Mouse (Mus musculus): ENCODE data around the gene Bmi1. TPM values are rescaled to one million over a fixed set of nuclear protein-coding genes. Genes with fewer than 3 reads are reported as not detected.

Gene Bmi1
- polyA plus RNA-seq, 1 experiment: not detected

- Histone ChIP-seq H3K4me1 (ENCODE audit: control insufficient read depth, insufficient read depth, low read length) (peaks cover 12% of the 10 kb centered on the region), H3K27ac (ENCODE audit: insufficient read depth, low read depth, low read length) (no peak overlapping the region), H3K4me3 (ENCODE audit: insufficient read depth, low read depth, low read length) (no peak overlapping the region)
- WGBS: 93% methylated on average over 5 of the region's 5 CpGs
- TF ChIP-seq POLR2A (IDR thresholded peaks at IDR 0.05; ENCODE audit: insufficient read depth, low read depth, low read length) (no peak), CTCF (IDR thresholded peaks at IDR 0.05; ENCODE audit: insufficient read depth, low read depth, low read length) (no peak)
Measured at GRCm38 (mm10) chr2:18684062-18684461, 7.2 kb downstream of the Bmi1 start.

GRCm38 (mm10) chr2:18686386-18686785 is 9.6 kb downstream of the Bmi1 start:
- 92% methylated on average over 6 of the region's 6 CpGs for WGBS
- H3K4me1 ChIP-seq (ENCODE audit: control insufficient read depth, insufficient read depth, low read length): peaks cover 19% of the 10 kb centered on the region
- H3K27ac ChIP-seq (ENCODE audit: insufficient read depth, low read depth, low read length): no peak overlapping the region
- TF ChIP-seq CTCF (IDR thresholded peaks at IDR 0.05; ENCODE audit: insufficient read depth, low read depth, low read length) (no peak), POLR2A (IDR thresholded peaks at IDR 0.05; ENCODE audit: insufficient read depth, low read depth, low read length) (no peak)
- no peak overlapping the region for H3K4me3 ChIP-seq (ENCODE audit: insufficient read depth, low read depth, low read length)

- no peak for TF ChIP-seq CTCF (IDR thresholded peaks at IDR 0.05; ENCODE audit: insufficient read depth, low read depth, low read length)
- TF ChIP-seq POLR2A (IDR thresholded peaks at IDR 0.05; ENCODE audit: insufficient read depth, low read depth, low read length): no peak
- 95% methylated on average over 8 of the region's 8 CpGs for WGBS
- Histone ChIP-seq H3K4me3 (ENCODE audit: insufficient read depth, low read depth, low read length) (no peak overlapping the region), H3K27ac (ENCODE audit: insufficient read depth, low read depth, low read length) (no peak overlapping the region), H3K4me1 (ENCODE audit: control insufficient read depth, insufficient read depth, low read length) (peaks cover 19% of the 10 kb centered on the region)
Measured at GRCm38 (mm10) chr2:18686826-18687519, 10.2 kb downstream of the Bmi1 start.

GRCm38 (mm10) chr2:18687671-18688170 is 10.9 kb downstream of the Bmi1 start:
- Histone ChIP-seq H3K4me3 (ENCODE audit: insufficient read depth, low read depth, low read length) (no peak overlapping the region), H3K27ac (ENCODE audit: insufficient read depth, low read depth, low read length) (no peak overlapping the region), H3K4me1 (ENCODE audit: control insufficient read depth, insufficient read depth, low read length) (peaks cover 19% of the 10 kb centered on the region)
- 45% methylated on average over 9 of the region's 9 CpGs for WGBS
- TF ChIP-seq CTCF (IDR thresholded peaks at IDR 0.05; ENCODE audit: insufficient read depth, low read depth, low read length) (no peak), POLR2A (IDR thresholded peaks at IDR 0.05; ENCODE audit: insufficient read depth, low read depth, low read length) (no peak)

- 33% methylated on average over 6 of the region's 6 CpGs for WGBS
- Histone ChIP-seq H3K4me3 (ENCODE audit: insufficient read depth, low read depth, low read length) (peak overlapping the region; percentile 55), H3K4me1 (ENCODE audit: control insufficient read depth, insufficient read depth, low read length) (peaks cover 19% of the 10 kb centered on the region), H3K27ac (ENCODE audit: insufficient read depth, low read depth, low read length) (no peak overlapping the region)
- TF ChIP-seq POLR2A (IDR thresholded peaks at IDR 0.05; ENCODE audit: insufficient read depth, low read depth, low read length) (no peak), CTCF (IDR thresholded peaks at IDR 0.05; ENCODE audit: insufficient read depth, low read depth, low read length) (no peak)
Measured at GRCm38 (mm10) chr2:18688286-18688685, 11.5 kb downstream of the Bmi1 start.

- WGBS: 3% methylated on average over 45 of the region's 45 CpGs
- peak overlapping the region; percentile 55 for H3K4me3 ChIP-seq (ENCODE audit: insufficient read depth, low read depth, low read length)
- no peak overlapping the region for H3K27ac ChIP-seq (ENCODE audit: insufficient read depth, low read depth, low read length)
- TF ChIP-seq CTCF (IDR thresholded peaks at IDR 0.05; ENCODE audit: insufficient read depth, low read depth, low read length): no peak
- TF ChIP-seq POLR2A (IDR thresholded peaks at IDR 0.05; ENCODE audit: insufficient read depth, low read depth, low read length): no peak
- H3K4me1 ChIP-seq (ENCODE audit: control insufficient read depth, insufficient read depth, low read length): peaks cover 19% of the 10 kb centered on the region
Measured at GRCm38 (mm10) chr2:18688708-18689063, 11.9 kb downstream of the Bmi1 start.

GRCm38 (mm10) chr2:18689064-18689921 is 12.5 kb downstream of the Bmi1 start:
- TF ChIP-seq POLR2A (IDR thresholded peaks at IDR 0.05; ENCODE audit: insufficient read depth, low read depth, low read length) (no peak), CTCF (IDR thresholded peaks at IDR 0.05; ENCODE audit: insufficient read depth, low read depth, low read length) (no peak)
- H3K4me1 ChIP-seq (ENCODE audit: control insufficient read depth, insufficient read depth, low read length): peaks cover 19% of the 10 kb centered on the region
- 1% methylated on average over 51 of the region's 51 CpGs for WGBS
- peak overlapping the region; percentile 55 for H3K4me3 ChIP-seq (ENCODE audit: insufficient read depth, low read depth, low read length)
- H3K27ac ChIP-seq (ENCODE audit: insufficient read depth, low read depth, low read length): no peak overlapping the region

GRCm38 (mm10) chr2:18690055-18690691 is 13.4 kb downstream of the Bmi1 start:
- TF ChIP-seq CTCF (IDR thresholded peaks at IDR 0.05; ENCODE audit: insufficient read depth, low read depth, low read length) (no peak), POLR2A (IDR thresholded peaks at IDR 0.05; ENCODE audit: insufficient read depth, low read depth, low read length) (no peak)
- Histone ChIP-seq H3K4me1 (ENCODE audit: control insufficient read depth, insufficient read depth, low read length) (peaks cover 19% of the 10 kb centered on the region), H3K27ac (ENCODE audit: insufficient read depth, low read depth, low read length) (peak overlapping the region; percentile 55), H3K4me3 (ENCODE audit: insufficient read depth, low read depth, low read length) (peak overlapping the region; percentile 55)
- WGBS: under 1% methylated on average over 58 of the region's 58 CpGs

All from olfactory bulb, adult 2 months (tissue).